Mouse (Mus musculus) brain, embryonic 14.5 days (tissue): ENCODE data around the gene Epha4.

ENCODE experiments used
- CTCF ChIP-seq: fragments of 200-500 bp; IDR thresholded peaks from 2 replicates; pipeline ENCODE4 v1.5.1; 2012; ENCODE audit warnings: inconsistent platforms, mild to moderate bottlenecking, moderate library complexity, borderline replicate concordance; ENCODE audit not compliant: insufficient read depth, insufficient read length; ENCODE audit errors: extremely low read depth
- POLR2A ChIP-seq: fragments of 200-500 bp; IDR thresholded peaks from 2 replicates; pipeline ENCODE4 v1.6.1; 2012; ENCODE audit warnings: mild to moderate bottlenecking, inconsistent platforms, borderline replicate concordance; ENCODE audit not compliant: poor library complexity, insufficient read depth, insufficient read length, severe bottlenecking; ENCODE audit errors: extremely low read depth

DNA sequence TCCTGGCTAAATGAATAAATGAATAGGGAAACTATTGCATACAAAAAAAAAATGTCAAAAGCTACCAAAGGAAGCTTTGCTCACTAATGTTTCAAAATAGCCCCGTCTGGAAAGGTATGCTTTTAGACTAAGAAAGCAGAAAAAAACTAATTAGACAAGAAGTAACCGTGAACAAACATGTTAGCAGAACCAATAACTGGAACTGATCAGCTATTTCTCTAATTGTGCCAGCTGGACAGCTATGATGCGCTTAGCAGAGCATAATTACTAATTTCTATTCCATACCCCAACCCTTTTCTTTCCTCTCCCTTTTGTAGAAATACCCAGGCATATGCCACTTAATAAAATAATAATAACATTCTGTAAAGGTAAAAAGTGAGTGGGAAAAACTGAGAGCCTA, 41.3 kb upstream of the Epha4 start:
- TF ChIP-seq CTCF (no peak), POLR2A (no peak)
